Mouse (Mus musculus): ENCODE results near the gene Smim15. TPM values are rescaled to one million over a fixed set of nuclear protein-coding genes. Genes with fewer than 3 reads are reported as not detected.

Smim15 gene
- polyA plus RNA-seq, 1 experiment, result 30.3 TPM

DNA sequence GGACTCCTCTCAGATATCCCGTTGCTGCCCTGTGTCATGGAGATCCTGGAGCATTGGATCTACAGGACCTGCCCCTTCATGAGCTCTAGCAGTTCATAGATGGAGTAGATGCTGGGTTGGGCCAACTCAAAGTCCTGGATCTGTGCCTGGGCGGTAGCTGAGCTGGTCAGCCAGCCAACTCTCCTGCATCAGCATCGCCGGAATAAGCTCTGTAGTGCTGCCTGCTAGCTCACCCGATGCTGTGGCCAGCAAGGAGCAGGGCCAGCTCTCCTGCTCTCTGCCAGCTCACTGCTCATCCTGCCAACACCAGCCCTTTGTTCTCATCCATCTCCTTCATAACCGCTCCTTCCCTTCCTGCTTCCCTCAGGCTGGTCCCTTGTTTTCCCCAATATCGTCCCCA, 51.4 kb downstream of the Smim15 start:
- DNase-seq (ENCODE audit: low read depth), result peak; percentile 65
- TF ChIP-seq POLR2A (IDR thresholded peaks at IDR 0.05; ENCODE audit: borderline replicate concordance, extremely low read depth, insufficient read depth, insufficient read length, poor library complexity, severe bottlenecking) (no peak), CTCF (IDR thresholded peaks at IDR 0.05; ENCODE audit: borderline replicate concordance, extremely low read depth, insufficient read depth, insufficient read length) (no peak)

DNA sequence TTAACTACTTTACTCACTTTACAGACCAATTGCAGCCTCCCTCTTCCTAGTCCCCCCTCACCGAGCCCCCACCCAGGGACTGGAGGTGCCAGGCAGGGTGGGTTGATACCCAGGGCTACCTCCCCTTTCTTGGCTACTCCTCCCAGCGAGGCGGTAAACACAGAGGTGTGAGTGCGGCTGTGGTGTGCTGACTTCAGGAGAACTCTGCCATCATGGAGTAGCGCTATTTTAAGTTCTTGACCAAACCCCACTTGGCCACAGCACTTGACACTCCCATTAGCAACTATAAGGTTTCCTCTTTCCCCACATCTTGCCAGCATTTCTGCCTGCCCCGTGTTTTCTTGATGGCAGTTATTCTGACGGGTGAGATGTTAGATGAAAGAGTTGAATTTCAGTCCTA, 52.2 kb downstream of the Smim15 start:
- TF ChIP-seq CTCF (IDR thresholded peaks at IDR 0.05; ENCODE audit: borderline replicate concordance, extremely low read depth, insufficient read depth, insufficient read length) (no peak), POLR2A (IDR thresholded peaks at IDR 0.05; ENCODE audit: borderline replicate concordance, extremely low read depth, insufficient read depth, insufficient read length, poor library complexity, severe bottlenecking) (no peak)
- no peak for DNase-seq (ENCODE audit: low read depth)

Other genes starting within 250 kb of the Smim15 start
- gene Ndufaf2, start 114.2 kb downstream of the Smim15 start, polyA plus RNA-seq (2012; rRNA removed), result 32.4 and 36.5 TPM in 2 replicates
- gene Ercc8, start 114.3 kb downstream of the Smim15 start, polyA plus RNA-seq (2012; rRNA removed), result 24.3 and 26.5 TPM in 2 replicates
- gene Elovl7, start 170.0 kb downstream of the Smim15 start, polyA plus RNA-seq (2012; rRNA removed), result 0.72 and 1.1 TPM in 2 replicates